Mouse (Mus musculus) frontal cortex, postnatal 36 days (tissue): ENCODE data around the gene Rab3b.
"Not testable (repeated sequence)": the region's sequence is repeated elsewhere in the genome, so short reads cannot be mapped to it uniquely, and the experiment has no call there.

Experiments
- DNase-seq, 2 experiments: peaks; one replicate each; pipeline ENCODE4 v3.0.0; 2022; ENCODE audit warnings: low spot score in 2 of 2

Gene Rab3b

DNA sequence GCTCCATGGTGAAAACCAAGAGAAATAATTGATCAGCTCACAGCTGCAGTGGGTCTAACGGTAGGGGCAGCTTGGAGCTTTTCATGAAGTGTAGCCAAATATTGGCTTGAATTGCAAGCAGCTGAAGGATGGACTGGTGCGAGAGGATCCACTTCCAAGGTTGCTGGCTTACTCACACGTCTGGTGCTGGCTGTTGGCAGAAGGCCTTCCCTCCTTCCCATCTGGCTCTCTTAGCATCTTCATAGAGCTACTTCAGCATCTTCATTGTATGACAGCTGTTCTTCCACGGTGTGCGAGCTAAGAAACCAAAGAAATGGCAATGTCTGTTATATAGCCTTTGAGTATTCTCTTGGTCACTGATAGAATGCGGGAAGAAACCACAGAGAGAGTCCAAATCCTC is 12.0 kb downstream of the Rab3b start:
- DNase-seq, result peak in 1 of 2 experiments; percentile 42

DNA sequence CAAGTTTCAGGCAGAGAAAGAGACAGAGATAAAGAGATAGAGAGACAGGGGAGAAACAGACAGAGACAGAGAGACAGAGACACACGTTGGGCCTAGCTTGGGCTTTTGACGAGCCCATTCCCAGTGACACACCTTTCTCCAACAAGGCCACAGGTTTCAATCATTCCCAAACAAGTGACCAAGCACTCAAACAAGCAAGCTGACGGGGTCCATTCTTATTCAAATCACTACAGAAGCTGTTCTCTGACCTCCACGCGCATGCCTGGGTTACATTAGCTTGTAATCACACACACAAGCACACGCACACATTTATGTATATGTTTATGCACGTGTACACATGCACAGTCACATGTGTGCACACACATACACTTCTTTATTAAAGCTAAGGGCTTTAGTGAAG is 21.6 kb downstream of the Rab3b start:
- DNase-seq, result no peak

DNA sequence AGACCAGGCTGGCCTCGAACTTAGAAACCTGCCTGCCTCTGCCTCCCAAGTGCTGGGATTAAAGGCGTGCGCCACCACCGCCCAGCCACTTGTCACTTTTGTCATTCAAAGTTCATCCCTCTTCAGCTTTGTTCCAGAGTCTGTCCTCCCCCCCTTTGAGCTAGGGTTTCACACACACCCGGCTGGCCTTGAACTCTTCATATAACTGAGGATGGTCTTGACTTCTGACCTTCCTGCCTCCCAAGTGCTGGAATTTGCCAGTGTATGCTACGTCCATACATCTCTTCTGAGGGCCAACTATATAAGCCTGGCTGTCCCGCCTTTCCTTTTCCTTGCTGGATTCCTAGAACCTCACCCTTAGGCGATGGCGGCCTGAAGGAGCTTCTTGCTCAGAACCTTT is 24.0 kb downstream of the Rab3b start:
- no peak for DNase-seq

DNA sequence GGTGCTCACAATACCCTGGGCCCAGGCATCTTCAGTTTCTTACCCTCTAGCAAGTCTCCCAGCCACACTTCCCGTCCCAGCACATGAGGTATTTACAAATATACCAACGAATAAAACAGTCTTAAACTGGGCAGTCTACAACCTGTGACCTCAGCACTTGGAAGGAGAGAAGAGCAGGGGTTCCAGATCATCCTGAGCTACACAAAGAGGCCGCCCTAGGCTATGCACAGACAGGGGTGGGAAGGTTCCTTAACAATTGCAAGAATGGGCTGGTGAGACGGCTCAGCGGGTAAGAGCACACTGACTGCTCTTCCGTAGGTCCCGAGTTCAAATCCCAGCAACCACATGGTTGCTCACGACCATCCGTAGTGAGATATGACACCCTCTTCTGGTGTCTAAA is 24.5 kb downstream of the Rab3b start:
- DNase-seq, result no peak

DNA sequence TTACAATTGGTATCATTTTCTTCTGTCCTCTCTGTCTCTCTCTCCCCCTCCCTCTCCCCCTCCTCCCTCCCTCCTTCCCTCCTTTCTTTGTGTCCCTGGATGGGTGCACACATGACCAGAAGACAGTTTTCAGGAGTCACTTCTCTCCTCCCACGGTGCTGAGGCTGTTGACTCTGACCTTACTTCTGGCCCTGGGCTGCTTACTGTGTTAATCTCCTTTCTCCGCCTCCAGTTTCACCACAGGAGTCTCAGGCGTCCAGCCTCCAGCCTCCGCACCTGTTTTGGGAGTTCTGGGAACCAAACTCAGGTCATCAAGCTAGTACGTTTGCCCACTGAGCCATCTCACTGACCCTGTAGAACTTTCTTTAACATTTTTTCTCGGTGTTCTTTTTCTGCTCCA is 25.2 kb downstream of the Rab3b start:
- no peak for DNase-seq

DNA sequence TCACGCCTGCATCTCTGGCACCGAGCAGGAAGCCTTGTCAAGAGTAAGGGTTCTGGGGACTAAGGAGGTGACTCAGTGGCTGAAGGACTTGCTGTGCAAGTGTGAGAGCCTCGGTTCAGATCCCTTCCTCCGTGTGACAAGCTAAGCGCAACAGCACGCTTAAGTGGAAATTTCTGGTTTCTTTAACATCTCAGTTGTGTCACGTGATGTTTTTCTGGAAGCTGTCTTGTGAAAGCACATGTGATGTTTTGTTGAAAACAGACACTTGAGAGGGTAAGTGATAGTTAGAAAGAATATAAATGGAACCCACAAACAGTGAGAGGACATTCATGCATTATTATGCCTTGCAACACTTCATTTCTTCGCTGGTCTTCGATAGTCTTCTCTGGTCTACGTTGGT is 25.9 kb downstream of the Rab3b start:
- DNase-seq, result no peak

DNA sequence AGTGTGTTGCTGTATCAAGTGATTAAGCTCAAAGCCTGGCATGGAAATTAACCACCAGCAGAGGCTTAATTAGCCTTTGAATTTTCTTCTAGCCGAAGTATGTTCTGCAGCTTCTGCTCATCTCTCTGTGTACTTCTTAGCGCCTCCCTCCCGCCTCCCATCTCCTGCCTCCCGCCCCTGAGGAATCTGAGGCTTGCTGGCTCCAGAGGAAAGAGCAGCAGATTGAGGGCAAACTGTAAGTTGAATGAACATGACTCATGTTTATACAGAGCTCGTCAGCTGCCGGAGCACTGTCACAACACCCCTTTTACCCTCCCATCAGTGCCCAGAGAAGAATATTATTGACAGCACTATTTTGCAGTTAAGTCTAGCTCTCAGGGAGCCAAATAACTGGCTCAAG is 27.0 kb downstream of the Rab3b start:
- DNase-seq, result peak; percentile 39

DNA sequence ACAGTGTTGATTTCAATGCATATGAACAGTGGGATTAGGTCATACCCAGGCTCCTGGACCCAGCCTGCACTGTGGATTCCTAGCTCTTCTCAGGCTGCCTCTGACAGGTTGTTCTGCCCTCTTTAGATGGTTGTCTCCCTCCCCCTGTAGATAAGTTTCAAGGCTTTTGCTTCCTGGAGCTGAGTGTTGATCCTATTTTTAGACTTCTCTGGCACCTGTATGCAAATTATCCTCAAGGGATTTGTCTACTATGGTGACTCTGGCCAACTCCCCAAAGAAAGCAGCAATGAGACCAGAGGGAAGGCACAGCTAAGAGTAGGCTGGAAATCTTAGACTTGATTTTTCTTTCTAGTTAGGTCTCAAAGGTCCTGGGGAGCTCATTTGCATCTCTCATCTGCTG is 28.6 kb downstream of the Rab3b start:
- DNase-seq, result no peak

DNA sequence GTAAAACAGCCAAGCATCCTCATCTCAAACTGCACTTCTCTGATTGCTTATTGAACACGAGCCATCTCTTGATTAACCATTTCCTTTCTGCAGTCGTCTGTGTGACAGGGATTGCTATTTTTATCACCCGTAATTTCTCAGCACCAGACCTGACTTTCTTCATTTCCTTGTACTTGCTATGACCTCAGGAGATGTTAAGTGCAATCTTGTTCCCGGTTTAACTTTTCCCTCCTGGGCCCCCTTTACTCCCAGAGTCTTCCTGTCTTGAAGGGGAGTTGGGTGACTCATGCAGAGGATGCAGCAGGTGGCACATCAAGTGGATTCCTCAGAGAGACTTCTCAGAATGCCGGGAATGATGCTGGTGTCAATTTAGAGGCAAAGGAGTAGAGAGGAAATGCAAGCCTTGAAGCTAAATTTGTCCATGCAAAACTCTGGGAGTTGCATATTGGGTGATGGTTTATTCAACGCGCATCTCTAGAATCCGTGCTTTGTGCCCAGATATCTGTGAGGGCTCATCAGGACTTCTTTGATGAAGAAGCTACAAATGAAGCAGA is 31.1 kb downstream of the Rab3b start:
- peak in 1 of 2 experiments; percentile 18 for DNase-seq

DNA sequence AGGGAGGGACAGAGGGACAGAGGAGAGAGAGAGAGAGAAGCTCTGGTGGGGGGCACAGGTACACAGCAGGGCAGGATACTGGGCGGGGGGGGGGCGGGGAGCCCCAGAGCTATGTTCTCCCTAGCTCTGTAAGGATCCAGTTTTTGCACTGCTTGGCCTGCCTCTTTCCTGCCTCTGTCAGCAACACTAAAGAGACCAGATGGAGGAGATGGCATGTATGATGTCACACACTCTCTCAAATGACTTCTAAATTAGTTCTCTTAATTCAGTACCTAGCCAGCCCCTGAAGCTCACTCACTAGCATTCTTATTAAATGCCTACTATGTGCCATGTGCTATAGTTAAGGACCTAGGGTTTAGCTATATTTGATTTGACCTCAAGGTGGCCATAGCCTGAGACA is 33.0 kb downstream of the Rab3b start:
- peak in 1 of 2 experiments; percentile 10 for DNase-seq

DNA sequence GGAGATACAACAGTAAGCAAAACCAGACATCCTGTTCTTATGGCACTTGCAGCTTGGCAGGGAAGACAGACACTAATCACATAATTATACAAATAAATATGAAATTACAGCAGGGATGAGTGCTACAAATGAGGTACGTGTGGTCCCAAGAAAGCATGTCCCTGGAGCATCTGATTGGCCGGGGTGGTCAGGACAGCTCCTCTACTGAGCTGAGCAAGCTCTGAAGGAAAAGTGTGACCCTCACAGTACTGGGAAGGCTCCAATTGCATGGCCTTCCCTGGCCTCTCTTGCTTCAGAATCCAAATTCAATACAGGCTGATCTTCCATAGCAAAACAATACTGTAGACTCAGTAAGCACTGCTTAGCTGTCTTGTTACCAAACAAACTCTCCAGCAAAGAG is 34.3 kb downstream of the Rab3b start:
- DNase-seq, result no peak

DNA sequence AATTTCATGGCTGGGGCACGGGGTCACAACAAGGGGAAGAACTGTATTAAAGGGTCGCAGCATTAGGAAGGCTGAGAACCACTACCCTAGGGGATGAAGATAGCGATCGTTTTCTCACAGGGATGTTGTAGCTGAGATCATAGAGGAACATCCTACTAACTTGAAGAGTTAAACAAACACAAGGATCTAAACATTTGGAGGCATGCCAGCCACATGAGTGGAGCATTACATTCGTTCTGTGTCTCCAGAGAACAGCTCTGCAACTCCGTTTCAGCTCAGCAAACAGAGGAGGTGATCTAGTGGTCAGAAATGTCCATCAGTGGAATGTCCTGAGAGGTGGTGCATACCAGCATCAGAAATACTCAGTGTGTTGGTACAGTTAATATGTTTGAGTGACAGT is 35.5 kb downstream of the Rab3b start:
- DNase-seq, result no peak

DNA sequence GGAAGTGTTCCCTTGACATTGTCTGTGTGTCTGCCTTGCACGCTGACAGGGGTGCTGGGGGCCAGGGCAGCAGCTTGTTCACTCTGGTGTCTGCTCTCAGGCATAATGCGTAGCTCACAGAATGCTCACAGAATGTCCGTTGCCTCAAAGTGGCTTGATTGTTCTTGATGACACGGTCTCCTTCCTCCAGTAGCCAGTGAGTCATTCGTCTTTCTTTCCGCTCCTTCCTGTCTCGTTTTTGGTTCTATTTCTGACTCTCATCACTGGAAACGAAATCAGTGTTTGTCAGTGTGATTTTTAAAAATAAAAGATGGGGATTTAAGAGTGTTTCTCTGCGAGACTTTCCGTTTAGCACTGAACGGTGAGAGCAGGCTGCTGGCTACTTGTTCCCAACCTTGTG is 36.2 kb downstream of the Rab3b start:
- DNase-seq, result peak in 1 of 2 experiments; percentile 10

DNA sequence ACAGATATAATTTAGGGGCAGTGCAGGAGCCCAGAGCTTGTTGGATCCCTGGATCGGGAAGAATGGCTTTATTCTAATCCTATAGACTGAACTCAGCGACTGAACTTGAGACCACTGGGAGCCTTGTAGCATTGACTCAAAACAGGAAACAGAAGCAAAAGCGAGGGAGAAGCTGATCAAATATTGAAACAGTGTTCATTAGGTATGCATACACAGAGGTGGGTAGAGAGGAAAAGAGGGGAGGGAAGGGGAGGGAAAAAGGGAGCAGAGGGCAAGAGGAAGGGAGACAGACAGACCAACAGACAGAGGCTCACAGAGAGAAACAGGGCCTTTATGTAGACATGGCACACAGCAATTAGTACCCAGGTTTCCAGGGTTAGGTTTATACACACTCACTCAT is 38.8 kb downstream of the Rab3b start:
- no peak for DNase-seq

DNA sequence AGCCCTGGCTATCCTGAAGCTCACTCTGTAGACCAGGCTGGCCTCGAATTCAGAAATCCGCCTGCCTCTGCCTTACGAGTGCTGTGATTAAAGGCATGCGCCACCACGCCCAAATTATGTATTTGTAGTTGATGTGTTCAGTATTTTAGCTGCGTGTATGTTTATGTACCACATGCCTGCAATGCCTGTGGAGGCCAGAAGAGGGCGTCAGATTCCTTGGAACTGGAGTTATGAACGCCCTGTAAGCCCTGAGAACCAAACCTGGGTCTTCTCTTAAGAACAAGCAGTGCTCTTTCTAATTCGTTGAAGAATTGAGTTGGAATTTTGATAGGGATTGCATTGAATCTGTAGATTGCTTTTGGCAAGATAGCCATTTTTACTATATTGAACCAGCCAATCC is 49.1 kb downstream of the Rab3b start:
- not testable (repeated sequence) for DNase-seq

DNA sequence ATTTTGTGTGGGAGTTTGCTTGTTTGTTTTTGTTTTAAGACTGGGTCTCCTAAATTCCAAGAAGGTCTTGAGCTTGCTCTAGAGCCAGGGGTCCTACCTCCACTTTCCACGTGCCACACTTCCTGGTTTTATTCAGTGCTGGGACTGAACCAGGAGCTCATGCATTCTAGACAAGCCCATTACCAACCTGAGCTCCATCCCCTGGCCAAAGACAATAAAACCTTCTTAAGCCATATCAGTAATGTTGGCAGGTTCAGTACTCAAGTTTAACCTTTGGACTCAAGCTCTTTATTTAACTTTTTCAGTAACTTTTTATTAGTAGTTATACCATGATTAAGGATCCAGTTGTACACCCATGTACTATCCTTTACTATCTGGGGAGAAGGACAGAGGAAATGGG is 54.3 kb downstream of the Rab3b start:
- DNase-seq, result no peak

DNA sequence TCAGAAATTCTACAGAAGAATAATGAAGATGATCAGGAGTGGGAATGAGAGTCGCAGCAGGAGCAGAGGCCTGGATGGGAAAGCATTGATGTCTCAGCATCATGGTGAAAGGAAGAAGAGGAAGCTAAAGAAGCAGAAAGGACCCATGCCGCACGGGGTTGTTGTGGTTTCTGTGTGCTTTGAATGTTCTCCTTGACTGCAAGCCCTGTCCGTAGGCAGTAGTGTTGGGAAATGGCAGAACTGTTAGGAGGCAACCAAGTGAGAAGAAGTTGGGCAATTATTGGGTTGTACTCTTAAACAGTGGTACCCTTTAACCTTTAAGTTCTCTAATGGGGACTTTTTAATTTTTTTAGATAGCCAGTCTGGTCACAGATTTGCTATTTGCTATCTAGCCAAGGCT is 56.0 kb downstream of the Rab3b start:
- DNase-seq, result no peak

DNA sequence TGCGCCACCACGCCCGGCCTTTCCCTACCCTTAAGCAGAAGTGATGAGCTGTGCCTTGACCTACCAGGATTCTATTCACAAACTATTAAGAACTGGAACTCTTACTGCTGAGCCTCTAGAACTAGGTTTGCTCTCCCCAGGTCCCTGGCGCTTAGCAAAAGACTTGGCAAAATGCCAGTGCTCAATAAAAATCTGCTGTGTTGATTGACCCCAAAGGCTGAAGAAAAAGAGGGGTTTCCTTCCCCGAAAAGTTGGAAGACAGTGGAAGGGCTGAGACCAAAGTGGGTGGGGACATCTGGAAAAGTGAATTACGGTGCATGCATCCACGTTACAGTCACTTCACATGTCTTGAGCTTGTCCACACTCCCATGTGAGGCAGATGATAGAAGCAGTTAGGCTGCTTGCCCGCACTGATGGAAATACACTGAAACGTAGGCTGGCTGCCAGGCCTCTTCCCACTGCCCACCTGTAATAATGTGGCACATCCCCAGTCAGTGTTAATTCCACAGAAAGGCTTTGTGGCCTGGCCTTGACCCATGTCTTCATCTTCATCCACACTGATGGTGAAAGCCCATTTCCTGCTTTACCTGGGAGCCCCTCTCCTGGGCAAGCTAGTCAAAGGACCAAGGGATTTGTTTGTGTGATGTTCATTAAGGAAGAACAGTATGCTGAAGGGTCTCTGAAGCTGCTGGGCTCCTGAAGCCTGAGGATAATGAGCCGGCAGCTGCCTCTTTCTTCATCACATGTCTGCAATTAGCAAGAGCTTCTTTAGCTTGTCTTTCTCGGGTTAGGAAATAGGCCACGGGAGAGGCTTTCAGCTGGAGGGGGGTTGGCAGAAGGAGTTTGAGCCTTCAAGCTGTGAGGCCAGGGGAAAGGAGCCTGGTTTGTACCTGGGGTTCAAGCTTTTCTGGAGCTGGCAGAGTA is 59.2 kb downstream of the Rab3b start:
- DNase-seq, result peak; percentile 38 to 77

DNA sequence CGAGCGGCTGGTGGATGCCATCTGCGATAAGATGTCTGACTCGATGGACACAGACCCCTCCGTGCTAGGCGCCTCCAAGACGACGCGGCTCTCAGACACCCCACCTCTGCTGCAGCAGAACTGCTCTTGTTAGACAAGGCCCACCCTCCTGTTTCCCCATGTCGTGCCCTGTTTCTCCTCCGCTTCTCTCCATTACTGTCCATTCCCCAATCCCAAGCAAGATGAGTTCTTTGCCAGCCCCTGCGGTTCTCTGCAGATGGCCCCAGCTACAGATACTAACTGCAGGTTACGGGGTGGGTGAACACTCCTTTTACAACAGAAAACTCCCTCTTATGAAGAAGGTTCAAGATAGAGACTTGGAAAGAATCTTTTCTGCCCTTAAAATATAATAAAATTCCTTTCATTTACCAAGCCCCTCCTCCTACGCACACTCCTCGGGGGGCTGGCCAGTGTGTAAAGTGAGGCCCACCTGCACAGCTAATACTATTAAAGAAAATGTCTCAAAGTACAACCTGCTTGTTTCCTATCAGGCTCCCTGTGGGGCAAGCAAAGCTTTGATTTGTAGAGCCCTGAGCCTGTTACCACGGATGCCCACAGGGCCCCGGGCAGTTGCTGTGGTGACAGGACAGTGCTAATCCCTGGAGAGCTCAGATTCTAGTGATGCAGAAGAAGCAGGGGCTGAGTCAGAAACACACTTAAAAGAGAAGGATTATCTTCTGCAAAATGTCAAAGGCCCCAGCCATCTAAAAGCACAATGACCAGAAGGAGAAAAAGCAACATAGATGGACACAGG is 62.0 kb downstream of the Rab3b start:
- no peak for DNase-seq

DNA sequence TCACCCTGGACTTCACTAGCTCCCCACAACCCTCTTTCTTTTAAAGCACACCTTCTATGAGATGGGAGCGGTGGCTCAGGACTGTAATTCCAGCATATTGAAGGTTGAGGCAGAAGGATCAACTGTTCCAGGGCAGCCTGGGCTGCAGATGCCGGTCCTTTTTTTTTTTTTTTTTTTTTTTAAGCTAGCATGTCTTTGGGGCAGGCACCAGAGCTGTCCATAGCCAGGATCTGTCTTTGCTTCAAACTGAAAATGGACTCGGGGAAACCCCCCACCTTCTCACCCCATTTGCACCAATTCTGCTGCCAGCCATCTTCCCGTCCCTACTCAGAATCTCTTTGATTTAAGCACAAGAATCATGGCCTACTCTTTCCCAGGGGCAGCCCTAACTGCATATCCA is 63.3 kb downstream of the Rab3b start:
- DNase-seq, result no peak

DNA sequence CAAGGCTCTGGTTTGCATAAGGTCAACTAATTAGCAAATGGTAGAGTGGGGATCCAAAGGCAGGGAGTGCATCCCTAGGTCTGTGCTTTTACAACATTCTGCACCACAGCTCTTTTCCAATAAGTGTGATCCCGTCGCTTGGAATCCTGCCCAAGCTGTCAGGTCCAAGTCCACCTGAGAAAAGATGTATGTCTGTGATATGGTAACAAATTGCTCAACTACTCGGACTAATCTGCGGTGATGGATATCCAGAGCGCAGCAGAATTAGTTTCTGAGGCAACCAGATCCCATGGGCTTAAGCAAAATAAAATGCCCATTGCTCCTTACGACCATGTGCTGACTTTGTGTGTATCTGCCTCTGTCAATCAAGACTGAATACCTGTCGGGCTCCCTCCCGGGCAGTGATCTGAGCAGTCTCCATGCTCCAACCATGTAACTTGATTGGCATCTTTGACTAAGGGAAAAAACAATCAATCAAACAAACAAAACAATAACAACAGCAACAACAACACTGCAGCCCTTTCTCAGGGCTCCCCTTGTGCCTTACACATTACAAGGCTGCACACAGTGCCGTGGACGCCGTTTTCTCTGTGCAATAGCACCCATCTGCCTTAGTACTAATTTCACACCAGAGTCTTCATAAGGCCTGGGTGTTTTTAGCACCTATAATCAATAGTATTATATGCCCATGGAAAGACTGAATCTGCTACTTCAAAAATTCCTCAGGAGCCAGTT is 64.3 kb downstream of the Rab3b start:
- DNase-seq, result no peak

DNA sequence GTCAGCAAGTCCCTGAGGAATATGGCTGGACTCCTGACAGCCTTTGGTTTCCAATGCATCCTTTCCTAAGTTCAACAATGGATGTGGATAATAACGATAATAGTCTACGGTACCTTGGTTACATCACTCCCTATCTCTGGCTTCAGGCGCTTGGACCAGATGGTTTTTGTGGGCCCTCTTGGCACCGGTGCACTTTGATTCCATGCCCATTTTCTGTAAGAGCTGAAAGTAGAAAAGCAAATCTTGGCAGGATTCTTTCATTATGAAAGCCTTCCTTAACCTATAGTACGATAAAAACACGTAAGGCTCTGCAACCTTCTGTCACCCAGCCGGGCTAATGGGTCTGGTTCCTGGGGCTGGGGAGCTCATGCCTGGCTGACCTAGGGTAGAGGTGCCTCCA is 70.3 kb downstream of the Rab3b start:
- peak; percentile 51 to 75 for DNase-seq
